Mouse (Mus musculus): ENCODE data around the gene Krtap19-5.

- TF ChIP-seq CTCF (IDR thresholded peaks at IDR 0.05; ENCODE audit: borderline replicate concordance, insufficient read depth, low read length) (no peak), POLR2A (IDR thresholded peaks at IDR 0.05; ENCODE audit: low read depth, low read length) (no peak)
Measured at GRCm38 (mm10) chr16:88941106-88941505, 44.8 kb upstream of the Krtap19-5 start.
